Mouse (Mus musculus): ENCODE results near the gene Mad1l1.

DNA sequence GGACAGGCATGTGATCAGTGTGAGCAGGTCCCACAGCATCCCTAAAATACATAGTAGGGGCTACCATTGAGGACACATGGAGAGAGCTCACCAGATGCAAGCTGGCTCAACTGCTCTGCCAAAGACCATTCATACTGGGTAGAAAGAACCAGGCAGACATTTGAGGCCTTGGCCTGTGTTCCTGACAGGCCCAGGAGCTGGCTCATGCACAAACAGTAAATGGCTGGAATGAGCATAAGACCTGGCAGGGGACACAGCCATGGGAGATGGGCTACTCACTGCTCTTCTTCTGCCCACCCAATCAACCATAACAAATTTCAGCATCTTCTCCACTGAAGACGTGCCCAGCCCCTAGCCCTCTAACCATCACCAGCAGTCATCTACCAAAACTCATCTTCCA, 66.7 kb downstream of the Mad1l1 start:
- no peak for TF ChIP-seq POLR2A (IDR thresholded peaks at IDR 0.05; ENCODE audit: low read depth, low read length)
- TF ChIP-seq CTCF (conservative IDR thresholded peaks at IDR 0.05; ENCODE audit: insufficient read depth, insufficient read length, low read depth, low read length), result no peak

Data from kidney, adult 2 months (tissue).